Mouse (Mus musculus) liver, adult (tissue): ENCODE results near the gene Elp6.

Source experiments
- GATA4 ChIP-seq: IDR thresholded peaks from 2 replicates; pipeline ENCODE4 v1.6.1; 2014; ENCODE audit warnings: mild to moderate bottlenecking, low read length; ENCODE audit not compliant: insufficient replicate concordance

Gene Elp6

DNA sequence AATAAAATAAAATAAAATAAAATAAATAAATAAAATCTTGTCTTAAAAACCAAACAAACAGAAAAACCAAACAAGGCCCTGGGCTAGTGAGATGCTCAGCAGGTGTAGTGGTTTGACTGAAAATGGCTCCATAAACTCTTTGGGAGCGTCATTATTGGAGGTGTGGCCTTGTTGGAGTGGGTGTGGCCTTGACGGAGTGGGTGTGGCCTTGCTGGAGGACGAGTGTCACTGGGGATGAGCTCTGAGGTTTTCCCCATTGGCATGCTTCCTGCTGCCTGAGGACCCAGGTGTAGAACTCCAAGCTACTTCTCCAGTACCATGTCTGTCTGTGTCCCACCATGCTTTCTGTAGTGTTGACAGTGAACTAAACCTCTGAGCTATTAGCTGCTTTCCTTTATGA is 10.2 kb upstream of the Elp6 start:
- TF ChIP-seq GATA4, result no peak

DNA sequence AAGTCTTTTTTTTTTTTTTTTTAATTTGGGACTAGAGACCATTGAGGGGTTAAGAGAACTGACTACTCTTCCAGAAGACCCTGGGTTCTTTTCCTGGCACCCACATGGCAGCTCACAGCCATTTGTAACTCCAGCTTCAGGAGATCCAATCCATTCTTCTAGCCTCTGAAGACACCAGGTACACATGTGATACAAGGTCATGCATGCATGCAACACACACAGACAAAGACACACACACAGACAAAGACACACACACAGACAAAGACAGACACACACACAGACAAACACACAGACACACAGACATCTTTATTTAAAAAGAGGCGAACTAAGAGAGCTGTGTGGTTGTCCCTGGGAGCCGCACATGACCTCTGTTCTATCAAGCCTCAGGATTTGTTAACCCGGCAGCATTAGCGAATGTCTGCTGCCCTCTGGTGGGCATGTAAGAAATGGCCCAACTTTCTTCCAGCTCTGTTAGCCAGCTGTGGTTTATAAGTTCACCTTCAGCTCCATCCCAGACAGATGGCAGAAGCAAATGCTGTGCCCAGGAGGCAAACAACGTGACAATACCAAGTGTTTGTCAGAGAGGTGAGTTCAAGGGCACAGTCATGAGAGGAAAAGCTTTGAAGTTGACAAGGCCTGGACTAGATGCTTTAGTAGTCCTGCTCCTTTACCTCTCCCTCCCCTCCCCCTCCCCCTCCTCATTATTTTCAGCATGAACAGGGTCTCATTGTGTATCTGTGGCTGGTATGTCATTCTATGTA is 7.9 kb upstream of the Elp6 start:
- TF ChIP-seq GATA4, result no peak

DNA sequence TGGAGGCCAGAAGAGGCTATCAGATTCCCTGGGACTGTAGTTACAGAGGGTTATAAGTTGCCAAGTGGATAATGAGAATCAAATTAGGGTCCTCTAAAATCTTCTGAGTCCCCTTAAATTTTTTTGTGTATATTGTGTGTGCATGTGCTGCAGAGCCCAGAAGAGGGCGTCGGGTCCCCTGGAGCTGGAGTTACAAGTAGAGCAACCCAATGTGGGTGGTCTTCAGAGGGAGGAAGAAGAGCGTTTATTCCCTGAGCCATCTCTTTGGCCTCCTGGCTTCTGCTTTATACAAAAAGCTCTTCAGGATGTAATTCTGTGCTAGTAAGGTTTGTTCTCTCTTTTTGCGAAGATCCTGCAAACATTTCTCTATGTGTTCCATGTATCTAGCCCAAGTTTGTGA is 457 bp upstream of the Elp6 start:
- TF ChIP-seq GATA4, result no peak

DNA sequence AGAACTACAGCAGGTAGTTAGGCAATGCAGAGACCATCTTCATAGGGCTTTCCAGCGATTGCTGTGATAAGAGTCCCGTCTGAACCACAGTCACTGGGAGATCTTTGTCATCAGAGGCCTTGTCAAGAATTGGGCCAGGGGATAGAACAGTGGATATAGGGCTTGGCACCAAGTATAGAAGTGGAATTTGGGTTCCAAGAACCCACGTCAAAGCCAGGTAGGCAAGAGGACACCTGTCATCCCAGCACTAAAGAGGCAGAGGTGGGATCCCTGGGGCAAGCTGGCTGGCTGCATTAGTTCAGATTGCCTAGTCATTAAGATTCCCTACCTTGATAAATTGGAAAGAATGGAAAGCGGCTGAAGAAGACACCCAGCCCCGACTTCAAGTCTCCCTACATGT is 1.4 kb downstream of the Elp6 start:
- TF ChIP-seq GATA4, result no peak

DNA sequence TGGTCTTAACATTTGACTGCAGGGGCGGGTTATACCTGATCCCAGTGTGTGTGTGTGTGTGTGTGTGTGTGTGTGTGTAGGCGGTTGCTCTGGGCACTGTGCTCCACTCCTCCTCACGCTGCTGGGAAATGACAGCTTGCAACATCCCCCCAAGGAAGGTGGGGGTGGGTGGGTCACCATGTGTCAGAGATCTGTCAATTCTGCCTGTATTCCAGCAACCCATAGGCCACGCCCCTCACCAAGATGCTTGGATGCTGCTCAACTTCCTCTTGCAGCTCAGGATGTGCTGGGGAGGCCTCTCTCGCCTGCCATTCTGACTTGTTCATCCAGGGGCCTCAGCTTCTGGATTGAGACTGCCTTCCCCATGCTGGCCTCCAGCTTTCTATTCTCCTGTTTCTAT is 9.7 kb downstream of the Elp6 start:
- TF ChIP-seq GATA4, result no peak

DNA sequence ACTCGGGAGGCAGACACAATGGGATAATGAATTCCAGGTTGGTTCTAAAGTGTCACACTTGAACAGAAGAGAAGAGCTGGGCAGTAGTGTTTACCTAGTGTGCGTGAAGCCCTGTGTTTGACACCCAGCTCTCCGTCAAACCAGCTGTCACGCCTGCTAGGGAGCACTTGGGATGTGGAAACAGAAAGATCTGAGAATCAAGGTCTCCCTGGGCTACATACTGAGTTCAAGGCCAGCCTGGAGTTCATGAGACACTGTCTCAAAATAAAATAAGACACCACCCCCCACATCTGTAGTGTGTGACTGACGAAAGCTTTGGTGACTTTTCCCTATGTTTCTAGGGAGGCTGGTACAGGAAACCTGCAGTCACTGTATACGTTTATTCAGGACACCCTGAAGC is 10.4 kb downstream of the Elp6 start:
- no peak for TF ChIP-seq GATA4

DNA sequence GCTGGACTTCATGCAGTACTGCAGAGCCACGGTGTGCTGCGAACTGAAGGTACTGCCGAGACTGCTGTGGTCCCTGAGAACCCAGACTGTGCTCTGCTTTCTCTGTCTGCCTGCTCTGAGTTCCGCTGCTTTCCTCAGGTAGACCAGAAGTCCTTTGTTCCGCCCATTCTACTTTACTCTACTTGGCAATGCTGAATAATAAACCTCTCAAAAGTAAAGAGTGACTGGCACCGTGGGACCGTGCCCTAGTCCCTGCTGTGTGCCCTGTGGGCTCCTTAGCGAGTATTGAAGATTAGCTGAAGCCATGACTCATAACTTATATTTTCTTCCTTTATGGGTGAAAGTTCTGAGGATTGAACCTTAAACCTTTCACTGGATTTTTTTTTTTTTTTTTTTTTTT is 10.9 kb downstream of the Elp6 start:
- TF ChIP-seq GATA4, result no peak

DNA sequence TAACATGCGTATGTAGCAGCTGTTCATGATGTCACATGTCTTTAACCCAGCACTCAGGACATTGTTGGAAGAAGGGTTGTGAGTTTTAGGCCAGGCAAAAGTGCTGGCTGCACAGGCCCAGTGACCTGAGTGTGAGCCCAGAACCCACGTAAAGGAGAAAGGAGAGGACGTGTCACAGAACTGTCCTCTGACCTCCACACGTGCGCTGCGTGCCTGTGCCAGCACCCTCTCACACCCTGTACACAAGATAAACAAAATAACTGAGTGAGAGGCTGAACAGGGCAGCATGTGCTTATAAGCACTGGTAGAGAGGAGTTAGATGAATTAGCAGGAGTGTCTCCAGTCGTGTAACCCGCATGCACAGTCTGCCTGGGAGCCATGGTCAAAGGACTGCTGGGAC is 11.5 kb downstream of the Elp6 start:
- TF ChIP-seq GATA4, result no peak

DNA sequence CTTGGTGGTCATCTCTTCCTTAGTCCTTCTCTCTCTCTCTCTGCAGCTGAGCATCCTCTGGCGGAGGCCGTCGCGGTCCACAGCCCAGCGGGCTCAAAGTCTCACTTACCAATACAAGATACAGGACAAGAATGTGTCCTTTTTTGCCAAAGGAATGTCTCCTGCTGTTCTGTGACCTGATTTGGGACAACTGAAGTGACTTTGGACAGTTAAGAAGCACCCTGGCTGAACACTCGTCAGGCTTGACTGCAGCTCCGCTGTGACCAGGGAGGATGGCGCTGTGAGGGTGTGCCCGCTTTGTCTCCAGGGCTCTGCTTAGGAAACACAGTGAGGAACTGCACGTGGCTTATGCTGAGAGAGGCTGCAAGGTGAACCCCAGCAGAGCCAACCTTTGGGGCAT is 15.8 kb downstream of the Elp6 start:
- no peak for TF ChIP-seq GATA4

DNA sequence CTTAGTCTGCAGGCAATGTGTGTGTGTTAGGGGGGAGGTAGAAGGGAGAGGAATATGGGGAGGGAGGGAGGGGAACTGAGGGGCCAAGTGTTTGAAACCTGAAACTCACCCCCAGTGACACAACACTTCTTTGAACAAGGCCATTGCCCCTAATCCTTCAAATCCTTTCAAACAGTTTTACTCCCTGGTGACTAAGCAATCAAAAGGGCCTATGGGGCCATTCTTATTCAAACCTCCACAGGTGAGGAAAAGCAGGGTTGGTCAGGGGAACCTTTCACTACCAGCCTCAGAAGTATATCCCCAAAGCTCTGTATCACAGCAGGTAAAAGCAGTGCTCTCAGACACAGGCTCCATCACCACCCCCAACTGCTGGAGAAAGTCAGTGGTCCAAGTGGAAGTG is 18.0 kb downstream of the Elp6 start:
- no peak for TF ChIP-seq GATA4

DNA sequence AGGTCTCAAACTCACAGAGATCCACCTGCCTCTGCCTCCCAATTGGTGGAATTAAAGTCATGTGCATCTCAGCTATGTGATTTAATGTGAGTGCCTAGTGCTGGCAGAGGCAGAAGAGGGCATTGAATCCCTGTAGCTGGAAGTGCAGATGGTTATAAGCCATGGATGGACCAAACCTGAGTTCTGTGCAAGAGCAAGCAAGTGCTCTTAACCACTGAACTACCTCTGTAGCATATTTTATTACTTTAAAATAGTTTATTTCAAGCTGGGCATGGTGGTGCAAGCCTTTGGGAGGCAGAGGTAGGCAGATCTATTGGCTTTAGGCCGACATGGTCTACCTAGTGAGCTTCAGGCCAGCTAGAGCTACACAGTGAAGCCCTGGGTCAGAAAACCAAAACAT is 19.2 kb downstream of the Elp6 start:
- no peak for TF ChIP-seq GATA4

DNA sequence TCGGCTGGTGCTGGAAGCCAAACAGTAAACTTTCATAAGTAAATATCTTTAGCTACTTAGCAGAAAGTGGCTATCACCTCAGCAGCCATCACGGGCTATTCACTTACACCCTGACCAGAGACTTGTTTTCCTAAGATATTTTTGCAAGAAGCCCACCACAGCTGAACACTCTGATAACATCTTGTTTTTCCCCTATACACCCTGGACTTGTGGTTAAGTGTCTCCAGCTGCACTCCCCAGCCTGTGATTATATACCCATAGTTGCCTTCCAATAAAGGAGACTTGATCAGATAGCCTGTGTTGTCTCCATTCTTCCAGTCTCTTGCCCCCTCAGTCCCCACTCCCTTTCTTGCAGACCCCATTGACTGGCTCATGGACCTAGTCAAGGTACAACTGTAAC is 23.2 kb downstream of the Elp6 start:
- TF ChIP-seq GATA4, result no peak

DNA sequence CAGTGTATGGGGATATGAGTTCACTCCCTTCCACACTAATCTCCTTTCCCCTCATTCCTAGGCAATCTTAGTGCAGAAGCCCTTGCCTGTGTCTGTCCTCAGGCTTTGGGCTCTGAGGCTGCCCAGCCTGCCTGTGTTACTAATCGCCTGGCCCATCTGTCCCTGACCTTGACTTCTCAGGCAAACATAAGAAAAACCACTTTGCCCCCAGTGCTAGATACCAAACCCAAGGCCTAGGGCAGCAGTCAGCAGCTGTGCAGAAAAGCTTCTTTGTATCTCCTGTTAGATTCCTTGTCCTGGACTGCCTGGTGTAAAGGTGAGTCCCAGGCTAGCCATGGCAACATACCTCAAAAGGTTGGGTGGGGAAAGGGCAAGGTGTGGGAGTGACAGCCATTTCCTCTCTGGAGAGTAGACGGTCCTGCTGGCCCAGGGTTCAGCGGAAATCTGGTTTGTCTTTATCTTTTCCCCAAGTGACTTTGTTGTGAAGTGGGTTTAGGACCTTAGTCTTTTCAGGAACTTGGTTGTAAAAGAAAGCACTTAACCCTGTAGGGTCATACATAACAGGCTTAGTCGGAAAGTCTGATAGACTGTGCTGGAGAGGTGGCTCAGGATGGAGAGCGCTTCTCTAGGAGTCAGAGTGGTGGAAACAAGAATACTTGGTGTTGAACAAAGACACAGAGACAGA is 24.1 kb downstream of the Elp6 start:
- TF ChIP-seq GATA4, result no peak

DNA sequence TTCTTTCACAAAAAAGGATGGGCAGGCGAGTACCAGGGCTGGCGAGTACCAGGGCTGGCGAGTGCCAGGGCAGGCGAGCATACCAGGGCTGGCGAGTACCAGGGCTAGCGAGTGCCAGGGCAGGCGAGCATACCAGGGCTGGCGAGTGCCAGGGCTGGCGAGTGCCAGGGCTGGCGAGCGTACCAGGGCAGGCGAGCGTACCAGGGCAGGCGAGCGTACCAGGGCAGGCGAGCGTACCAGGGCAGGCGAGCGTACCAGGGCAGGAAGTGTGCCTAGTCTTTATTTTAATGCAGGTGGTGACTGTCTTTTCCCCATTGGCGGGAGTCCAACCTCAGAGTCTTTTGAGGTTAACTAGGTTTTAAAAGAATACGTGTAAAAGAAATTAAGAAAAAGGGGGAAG is 24.7 kb downstream of the Elp6 start:
- no peak for TF ChIP-seq GATA4

DNA sequence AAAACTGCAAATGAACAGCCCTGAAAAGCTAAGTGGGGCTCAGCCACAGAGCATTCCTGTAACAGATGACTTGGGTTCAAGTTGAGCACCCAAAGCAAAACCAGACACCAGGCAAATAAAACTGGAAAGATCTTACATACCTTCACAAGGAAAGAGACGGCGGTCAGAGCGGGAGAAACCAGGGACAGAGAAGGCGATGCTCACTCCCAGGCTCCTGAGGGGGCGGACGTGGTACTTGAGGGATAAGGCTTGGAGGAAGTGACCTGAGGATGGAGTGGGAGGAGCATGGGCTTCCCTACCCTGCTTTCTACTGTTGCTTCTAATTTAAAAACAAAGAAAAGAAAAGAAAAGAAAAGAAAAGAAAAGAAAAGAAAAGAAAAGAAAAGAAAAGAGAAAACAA is 25.4 kb downstream of the Elp6 start:
- no peak for TF ChIP-seq GATA4

DNA sequence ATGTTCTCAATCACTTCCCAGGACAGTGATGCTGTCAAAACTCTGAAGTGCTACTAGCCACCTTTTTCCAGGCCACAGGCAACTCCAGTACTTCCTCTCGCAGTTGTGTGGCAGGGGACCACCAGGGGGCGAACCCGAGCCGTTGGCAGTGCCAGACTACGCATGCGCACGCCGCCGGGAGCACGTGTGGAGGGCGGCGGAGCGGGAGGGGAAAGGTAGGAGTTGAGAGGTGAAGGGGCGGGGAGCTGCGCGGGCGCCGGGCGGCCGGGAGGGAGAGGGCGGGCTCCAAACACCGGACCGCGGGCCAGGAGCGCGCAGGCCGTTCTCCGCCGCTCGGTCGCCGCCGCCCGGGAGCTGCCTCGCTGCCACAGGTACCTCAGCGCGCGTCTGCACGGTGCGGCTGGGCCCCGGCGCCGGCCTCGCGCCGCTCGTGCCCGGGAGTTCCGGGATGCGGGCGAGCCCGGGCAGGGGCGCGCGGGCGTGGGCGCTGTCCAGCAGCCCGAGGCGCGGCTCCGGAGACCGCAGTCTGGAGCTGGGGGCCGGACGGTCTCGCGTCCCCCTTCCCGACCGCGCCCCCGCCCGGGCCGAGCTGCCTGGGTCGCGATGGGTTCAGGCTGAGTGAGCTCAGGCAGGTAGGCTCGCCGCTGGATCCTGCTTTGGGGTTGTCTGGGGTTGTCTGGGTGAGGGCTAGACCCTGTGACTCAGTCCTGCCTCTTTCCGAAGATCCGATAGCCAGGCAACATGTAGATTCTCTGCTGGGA is 28.3 kb downstream of the Elp6 start, which contains the start of gene Scap:
Gene Scap, plus strand, starts transcription at position 154 of the 761 bp plus-strand sequence.
- TF ChIP-seq GATA4, result no peak
